In genomic region chr17:5255618-5255933, GRCm38 (mm10) we compare ENCODE assay signal across 29 mouse cellular contexts.
DNase-seq lines count a peak whose midpoint lies in the region; ATAC-seq and TF ChIP-seq lines count a peak whose summit lies in the region.
"Had no signal": no experiment of that assay in that cellular context is flagged by ENCODE, and none has a peak within 500 bp of the region (broad histone marks: within the 10 kb centered on the region; RNA-seq: fewer than 3 reads in every experiment).

No protein-coding gene starts in this region.

- H3K4me1 ChIP-seq in forebrain, embryonic 16.5 days (replicated peaks; ENCODE audit: control insufficient read depth, insufficient read depth, low read length) = peaks cover 23% of the 10 kb centered on the region

- H3K27me3 ChIP-seq in forebrain, embryonic 16.5 days (replicated peaks; ENCODE audit: control insufficient read depth, insufficient read depth, low read length) = no peaks in the 10 kb centered on the region
- H3K27me3 ChIP-seq: heart, embryonic 13.5 days; intestine, embryonic 15.5 days; limb, embryonic 12.5 days; neural tube, embryonic 15.5 days had no signal

- ATAC-seq in common myeloid progenitor, adult 5-6 weeks (replicated peaks; ENCODE audit: low read depth, poor library complexity, severe bottlenecking) = peak; percentile 71
- ATAC-seq in forebrain, embryonic 16.5 days = no peak
- ATAC-seq in megakaryocyte, adult 5-6 weeks (ENCODE audit: poor library complexity, severe bottlenecking) = peak; percentile 58
- ATAC-seq: hindbrain, postnatal 0 days; intestine, embryonic 15.5 days; midbrain, embryonic 13.5 days had no signal

- TF ChIP-seq CTCF in layer of hippocampus, adult 2 months (conservative IDR thresholded peaks at IDR 0.05) = no peak

- H3K27ac ChIP-seq in layer of hippocampus, adult 2 months = peak overlapping the region; percentile 49; the same call in 1 of the 2 replicates
- H3K27ac ChIP-seq in forebrain, embryonic 16.5 days (ENCODE audit: low read length) = peak overlapping the region; percentile 6
- H3K27ac ChIP-seq: gastrocnemius, adult 2 months; heart, adult 2 months; heart, embryonic 13.5 days; hindbrain, postnatal 0 days; intestine, embryonic 15.5 days; limb, embryonic 12.5 days; neural tube, embryonic 15.5 days had no signal

- no peaks in the 10 kb centered on the region for H3K9me3 ChIP-seq in forebrain, embryonic 16.5 days (ENCODE audit: control insufficient read depth, low read length)
- H3K9me3 ChIP-seq: heart, embryonic 13.5 days; intestine, embryonic 15.5 days; limb, embryonic 12.5 days; midbrain, embryonic 13.5 days; neural tube, embryonic 15.5 days had no signal

- no peak overlapping the region for H3K4me2 ChIP-seq in forebrain, embryonic 16.5 days (ENCODE audit: low read length)
- H3K4me2 ChIP-seq: heart, embryonic 13.5 days; intestine, embryonic 15.5 days; limb, embryonic 12.5 days; liver, embryonic 11.5 days; midbrain, embryonic 13.5 days; neural tube, embryonic 15.5 days had no signal

- H3K4me3 ChIP-seq in layer of hippocampus, adult 2 months = no peak overlapping the region
- H3K4me3 ChIP-seq in forebrain, embryonic 16.5 days (replicated peaks; ENCODE audit: low read length) = no peak overlapping the region
- H3K4me3 ChIP-seq: gastrocnemius, adult 2 months; heart, adult 2 months; heart, embryonic 13.5 days; intestine, embryonic 15.5 days; limb, embryonic 12.5 days; midbrain, embryonic 13.5 days; neural tube, embryonic 15.5 days had no signal

- no peaks in the 10 kb centered on the region for H3K36me3 ChIP-seq in forebrain, embryonic 16.5 days (ENCODE audit: control insufficient read depth, insufficient read depth)
- H3K36me3 ChIP-seq: intestine, embryonic 15.5 days; midbrain, embryonic 13.5 days; neural tube, embryonic 15.5 days had no signal

- WGBS in forebrain, embryonic 16.5 days = 58% methylated on average over 2 of the region's 2 CpGs

- DNase-seq in layer of hippocampus, adult 2 months (ENCODE audit: low spot score in 2 of 2) = no peak
- no peak for DNase-seq in layer of hippocampus, adult 11-12 months (ENCODE audit: low spot score)
- DNase-seq in urinary bladder, adult 2 months (ENCODE audit: low spot score) = no peak
- DNase-seq in urinary bladder, postnatal 14 days (ENCODE audit: low spot score) = no peak
- DNase-seq: adrenal gland, adult 2 months; adrenal gland, postnatal 36 days; B cell, adult 2 months; cerebellum, adult 18-20 months; cerebellum, postnatal 10 days; gastrocnemius, adult 2 months; gastrocnemius, postnatal 36 days; heart, adult 2 months; heart, postnatal 10 days; kidney, adult 2 months; lung, adult 2 months; lung, postnatal 14 days; retina, postnatal 1 day; right cerebral cortex, postnatal 25 days; thymus, postnatal 14 days had no signal

- no peak overlapping the region for H3K9ac ChIP-seq in forebrain, embryonic 16.5 days (replicated peaks; ENCODE audit: low read depth, low read length)
- H3K9ac ChIP-seq: heart, embryonic 13.5 days; intestine, embryonic 15.5 days; limb, embryonic 12.5 days; neural tube, embryonic 15.5 days had no signal
